Mouse (Mus musculus) hematopoietic stem cell, adult 5-6 weeks (primary cell): ENCODE data around the gene Snapc4. TPM values are rescaled to one million over a fixed set of nuclear protein-coding genes. Genes with fewer than 3 reads are reported as not detected.

Experiments used
- ATAC-seq, 2 experiments: fragments of 125-278 bp in 1 of 2; replicated peaks in 1 of 2; 2 replicates each; pipeline ENCODE4 v1.8.0; 2016 to 2017; ENCODE audit warnings: inconsistent platforms in 2 of 2, mild to moderate bottlenecking in 2 of 2, moderate number of reproducible peaks in 2 of 2, low read depth in 1 of 2, moderate TSS enrichment in 1 of 2; ENCODE audit not compliant: low FRiP score in 2 of 2, poor library complexity in 2 of 2, severe bottlenecking in 2 of 2, insufficient read depth in 1 of 2, low TSS enrichment in 1 of 2
- total RNA-seq: library from RNA; stranded (forward); fragments of 172-1452, 232-1000 nt; gene quantifications from 2 replicates; pipeline ENCODE4 v1.2.3, GENCODE M21; 2017

Gene Snapc4
- total RNA-seq, 1 experiment from 2014 or later, result 44.4 TPM

GRCm38 (mm10) chr2:26323589-26324325 lies 56.7 kb downstream of the Snapc4 start:
- ATAC-seq, result no peak

GRCm38 (mm10) chr2:26320245-26321185 lies 59.9 kb downstream of the Snapc4 start:
- ATAC-seq, result no peak

DNA sequence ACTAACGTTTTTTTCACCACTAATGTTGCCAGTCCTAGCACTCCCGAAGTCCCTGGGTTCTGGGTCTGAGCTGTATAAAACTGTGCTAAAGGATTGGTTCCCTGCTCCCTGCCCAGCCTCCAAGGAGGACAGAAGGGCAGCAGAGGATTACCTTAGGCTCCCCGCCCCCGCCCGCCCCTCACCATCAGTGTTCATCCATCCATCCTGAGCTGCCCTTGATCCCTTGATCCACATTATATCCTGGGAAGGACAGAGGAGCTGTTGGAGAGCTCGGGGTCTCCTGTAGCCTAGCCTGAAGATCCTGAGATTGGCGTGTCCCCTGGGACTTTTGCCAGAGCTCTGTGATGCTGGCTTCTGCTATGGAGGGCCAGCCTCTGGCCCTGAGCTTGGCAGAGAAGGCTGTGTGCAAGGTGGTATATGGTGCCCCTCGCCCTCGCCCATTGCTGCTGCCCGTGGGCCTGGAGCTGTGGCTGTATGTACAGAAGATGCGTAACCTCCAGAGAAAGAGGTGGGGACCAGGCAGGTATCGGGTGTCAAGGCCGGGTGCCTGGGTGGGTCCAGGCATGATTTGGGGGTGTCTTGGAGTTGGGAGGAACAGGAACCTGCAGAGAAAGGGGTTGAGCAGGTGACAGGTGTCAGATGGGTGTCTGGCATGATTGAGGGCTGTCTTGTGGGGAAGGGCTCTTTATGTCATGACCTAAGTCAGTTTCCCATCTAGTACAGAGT lies 60.8 kb downstream of the Snapc4 start:
- no peak for ATAC-seq

GRCm38 (mm10) chr2:26319109-26319508 lies 61.3 kb downstream of the Snapc4 start:
- no peak for ATAC-seq

DNA sequence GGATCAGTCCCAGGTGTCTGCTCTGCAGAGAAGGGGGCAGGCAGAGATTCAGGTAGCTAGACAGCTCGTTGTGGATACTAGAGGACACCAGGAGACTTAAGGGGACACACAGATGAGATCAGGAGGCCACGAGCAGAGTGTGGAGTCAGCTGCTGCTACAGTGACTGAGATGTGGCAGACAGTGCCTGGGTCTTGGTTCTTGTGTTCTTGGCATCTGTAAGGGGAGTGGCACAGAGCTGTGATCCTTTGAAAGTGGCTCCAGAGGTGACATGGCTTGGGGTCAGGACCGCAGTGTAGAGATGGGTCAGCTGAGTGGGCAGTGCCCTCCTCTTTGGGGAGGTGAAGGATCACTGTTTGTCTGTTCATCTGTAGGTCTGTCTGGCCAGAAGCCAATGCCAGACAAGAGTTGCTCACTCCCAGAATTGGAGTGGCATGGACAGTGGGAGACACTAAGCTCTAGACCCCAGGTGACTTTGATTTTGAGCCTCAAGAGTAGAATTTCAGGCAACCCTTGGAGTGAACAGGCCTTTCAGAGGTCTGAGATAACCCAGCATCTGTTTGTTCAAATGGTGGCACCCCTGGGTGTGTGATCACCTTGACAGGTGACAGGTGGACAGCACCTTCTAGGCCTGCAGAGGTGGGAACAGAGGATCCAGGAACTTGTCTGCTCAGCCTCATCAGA lies 62.3 kb downstream of the Snapc4 start:
- ATAC-seq, result no peak

- no peak for ATAC-seq
Observed at GRCm38 (mm10) chr2:26317371-26317770, 63.1 kb downstream of the Snapc4 start.

DNA sequence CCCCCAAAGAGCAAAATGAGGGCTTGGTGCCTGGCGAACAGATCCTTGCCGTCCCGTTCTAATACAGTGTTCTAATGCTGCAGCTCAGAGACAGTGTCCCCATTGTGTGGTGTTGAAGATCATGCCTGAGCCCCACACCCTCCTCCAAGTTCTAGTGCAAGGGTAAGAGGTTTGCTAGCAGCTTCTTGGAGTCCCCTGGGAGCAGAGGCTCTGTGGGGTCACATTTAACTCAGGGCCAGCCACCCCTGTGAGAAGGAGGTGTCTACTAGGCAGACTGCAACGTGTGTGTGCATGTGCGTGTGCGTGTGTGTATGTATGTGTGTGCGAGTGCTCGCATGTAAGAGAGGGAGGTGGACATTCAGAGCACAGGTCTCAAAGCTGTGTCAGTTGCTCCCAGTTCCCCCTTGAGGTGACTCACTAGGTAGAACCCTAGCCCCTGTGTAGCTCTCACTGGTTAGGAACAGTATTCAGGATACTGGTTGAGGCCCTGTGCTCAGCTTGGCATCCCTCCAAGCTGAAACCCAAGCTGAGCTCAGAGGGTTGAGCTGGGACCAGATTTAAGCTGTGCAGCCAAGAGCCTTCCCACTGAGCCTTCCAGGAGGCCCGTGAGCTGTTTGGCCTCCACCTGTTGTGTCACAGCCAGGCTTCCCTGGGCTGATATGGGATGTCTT lies 63.7 kb downstream of the Snapc4 start:
- no peak for ATAC-seq

GRCm38 (mm10) chr2:26315925-26316311 lies 64.5 kb downstream of the Snapc4 start:
- ATAC-seq, result peak in 1 of 2 experiments; percentile 24; a peak in 2 of 4 replicates

GRCm38 (mm10) chr2:26315072-26315924 lies 65.2 kb downstream of the Snapc4 start, which contains the start of gene Gpsm1:
Gene Gpsm1, plus strand, starts transcription at chr2:26315515.
- peak; percentile 8 to 44; a peak in 2 of 4 replicates for ATAC-seq

DNA sequence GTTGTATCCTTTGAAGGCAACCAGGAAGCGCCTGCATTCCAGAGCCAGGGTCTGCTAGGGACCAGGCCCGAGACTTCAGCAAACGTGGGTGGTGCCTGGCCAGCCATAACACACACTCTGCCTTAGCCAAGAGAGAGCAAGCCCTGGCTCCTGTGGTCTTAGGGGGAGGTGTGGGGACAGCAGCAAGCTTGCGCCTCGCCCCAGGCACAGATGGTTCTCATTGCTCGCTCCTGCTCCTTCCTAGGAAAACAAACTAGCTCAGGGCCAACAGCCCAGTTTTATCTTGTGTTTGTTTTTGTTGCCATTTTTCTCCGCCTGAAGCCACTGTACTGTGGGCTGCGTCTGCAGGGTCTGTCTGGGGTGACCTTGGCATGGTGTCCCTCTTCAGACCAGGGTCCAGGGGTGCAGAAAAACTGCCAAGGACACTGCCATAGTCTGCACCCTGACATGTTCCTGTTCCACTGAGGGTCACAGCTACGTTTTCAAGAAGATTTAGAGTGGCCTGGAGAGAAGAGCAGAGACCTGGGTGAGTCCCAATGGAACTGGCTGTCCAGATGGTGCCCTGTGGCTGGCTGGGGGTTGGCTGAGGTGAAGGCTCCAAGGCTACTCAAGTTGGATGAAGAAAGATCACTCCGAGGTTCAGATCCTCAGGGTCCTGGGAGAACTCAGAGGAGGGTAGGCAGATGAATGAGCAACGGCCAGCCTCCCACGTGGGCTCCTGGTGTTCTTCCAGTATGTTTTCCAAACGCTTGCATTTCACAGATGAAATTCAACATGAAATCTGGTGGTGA lies 66.0 kb downstream of the Snapc4 start:
- no peak for ATAC-seq

- ATAC-seq, result no peak
Observed at GRCm38 (mm10) chr2:26313394-26313793, 67.1 kb downstream of the Snapc4 start.

DNA sequence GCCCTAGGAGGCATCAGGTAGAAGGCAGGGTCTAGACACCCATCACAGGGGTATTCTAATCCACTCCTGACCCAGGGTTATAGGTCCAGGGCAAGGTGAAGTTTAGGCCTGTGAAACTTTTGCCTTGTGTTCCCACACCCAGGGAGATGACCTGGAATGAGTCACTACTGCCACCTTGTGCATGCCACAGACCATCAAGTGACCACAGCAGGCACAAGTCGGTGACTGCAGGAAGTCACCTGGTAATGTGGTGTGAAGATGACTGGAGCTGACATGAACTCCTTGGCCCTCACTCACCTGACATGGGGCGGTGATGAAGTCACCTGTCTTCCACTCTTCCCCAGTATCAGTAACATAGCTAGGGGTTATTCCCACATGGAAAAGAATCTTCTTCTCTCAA lies 67.6 kb downstream of the Snapc4 start:
- ATAC-seq, result no peak
